Mouse (Mus musculus) bone marrow macrophage, adult 2 months (primary cell): ENCODE data around the gene Tmie.

Experiments used
- CTCF ChIP-seq: IDR thresholded peaks from 2 replicates; pipeline ENCODE4 v1.5.1; 2012; ENCODE audit warnings: low read depth, mild to moderate bottlenecking, low read length, moderate library complexity
- POLR2A ChIP-seq: IDR thresholded peaks from 2 replicates; pipeline ENCODE4 v1.6.1; 2012; ENCODE audit warnings: mild to moderate bottlenecking, low read depth, low read length, borderline replicate concordance

DNA sequence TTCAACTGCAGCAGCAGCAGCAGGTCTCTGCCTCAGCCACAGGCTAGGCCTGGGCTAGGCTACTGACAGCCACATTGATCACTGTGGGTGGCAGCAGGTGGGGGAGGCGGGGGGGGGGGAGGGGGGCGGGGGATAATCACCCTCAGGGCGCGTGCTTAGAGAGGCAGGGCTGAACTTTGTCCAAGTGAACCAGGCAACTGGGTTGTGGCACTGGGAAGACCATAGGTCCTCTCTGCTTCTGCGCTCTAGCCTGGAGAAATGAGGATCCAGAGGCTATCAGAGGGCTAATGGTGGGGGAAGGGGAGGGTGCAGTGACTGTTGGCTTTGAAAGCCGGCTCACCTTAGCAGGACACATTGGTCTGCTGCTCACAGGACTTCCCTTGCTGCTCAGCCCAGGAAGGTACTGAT, 4.6 kb downstream of the Tmie start:
- TF ChIP-seq CTCF, result no peak
- TF ChIP-seq POLR2A, result no peak
